Mouse (Mus musculus): ENCODE measurements at regions not wholly inside any gene's neighbourhood (a gene's known extent, or its start where the extent isn't known, plus 50 kb on each side); places are given as distances from the start of the nearest gene placed in this dataset.

- H3K4me3 ChIP-seq (ENCODE audit: low read length) = no peak overlapping the region
- ATAC-seq = no peak
- no peak overlapping the region for H3K27ac ChIP-seq (ENCODE audit: low read depth, low read length)
- H3K4me1 ChIP-seq (ENCODE audit: control insufficient read depth, insufficient read depth, low read depth, low read length) = no peaks in the 10 kb centered on the region
- no peak overlapping the region for H3K4me2 ChIP-seq (ENCODE audit: low read length)
- H3K9ac ChIP-seq (ENCODE audit: low read depth, low read length) = no peak overlapping the region
- H3K36me3 ChIP-seq (ENCODE audit: control insufficient read depth, insufficient read depth, low read length) = no peaks in the 10 kb centered on the region
- no peaks in the 10 kb centered on the region for H3K9me3 ChIP-seq (ENCODE audit: control insufficient read depth, low read length)
- no peaks in the 10 kb centered on the region for H3K27me3 ChIP-seq (replicated peaks; ENCODE audit: control insufficient read depth, insufficient read depth, low read length)
Observed at GRCm38 (mm10) chr3:133846301-133846700, 301.4 kb upstream of the Tet2 start.

GRCm38 (mm10) chr3:133874383-133874782 lies 329.4 kb upstream of the Tet2 start:
- peaks cover 6% of the 10 kb centered on the region for H3K4me1 ChIP-seq (ENCODE audit: control insufficient read depth, insufficient read depth, low read depth, low read length)
- ATAC-seq = no peak
- H3K9me3 ChIP-seq (ENCODE audit: control insufficient read depth, low read length) = no peaks in the 10 kb centered on the region
- no peak overlapping the region for H3K4me3 ChIP-seq (ENCODE audit: low read length)
- H3K27me3 ChIP-seq (replicated peaks; ENCODE audit: control insufficient read depth, insufficient read depth, low read length) = no peaks in the 10 kb centered on the region
- no peak overlapping the region for H3K27ac ChIP-seq (ENCODE audit: low read depth, low read length)
- H3K36me3 ChIP-seq (ENCODE audit: control insufficient read depth, insufficient read depth, low read length) = no peaks in the 10 kb centered on the region
- no peak overlapping the region for H3K9ac ChIP-seq (ENCODE audit: low read depth, low read length)
- H3K4me2 ChIP-seq (ENCODE audit: low read length) = no peak overlapping the region
- 84% methylated on average over 2 of the region's 2 CpGs for WGBS

DNA sequence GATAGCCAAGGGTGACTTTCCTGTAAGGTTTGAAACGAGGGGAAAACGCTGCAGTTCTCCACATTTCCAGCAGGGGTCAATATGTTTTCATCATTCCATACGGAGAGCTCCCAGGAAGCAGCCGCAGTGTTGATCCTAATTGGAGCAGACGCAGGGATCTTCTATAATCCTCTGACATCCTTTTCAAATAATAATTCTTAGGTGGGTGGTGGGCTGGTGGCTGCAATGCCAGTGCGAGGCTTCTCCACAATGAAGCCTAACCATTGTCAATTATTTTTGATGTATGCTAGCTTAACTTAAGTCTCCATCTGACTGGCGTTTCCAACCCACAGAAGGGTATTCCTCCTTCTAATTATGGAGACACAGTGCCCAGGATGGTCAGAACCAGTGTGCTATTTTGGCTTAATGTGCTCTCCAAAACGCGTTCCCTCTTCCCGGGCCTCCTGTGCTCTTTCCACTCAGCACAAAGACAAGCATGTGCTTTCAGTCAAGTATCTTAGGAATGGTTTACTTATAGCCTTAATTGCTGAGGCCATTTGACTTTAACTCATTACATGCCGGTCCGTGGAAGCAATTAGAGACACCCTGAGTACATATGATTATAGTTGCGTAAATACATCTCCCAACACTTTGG lies 331.6 kb upstream of the Tet2 start:
- Histone ChIP-seq H3K4me1 (ENCODE audit: control insufficient read depth, insufficient read depth, low read depth, low read length) (peaks cover 6% of the 10 kb centered on the region), H3K9ac (ENCODE audit: low read depth, low read length) (peak overlapping the region; percentile 33), H3K36me3 (ENCODE audit: control insufficient read depth, insufficient read depth, low read length) (no peaks in the 10 kb centered on the region), H3K4me2 (ENCODE audit: low read length) (peak overlapping the region; percentile 55), H3K27me3 (replicated peaks; ENCODE audit: control insufficient read depth, insufficient read depth, low read length) (no peaks in the 10 kb centered on the region), H3K27ac (ENCODE audit: low read depth, low read length) (peak overlapping the region; percentile 75), H3K9me3 (ENCODE audit: control insufficient read depth, low read length) (no peaks in the 10 kb centered on the region), H3K4me3 (ENCODE audit: low read length) (peak overlapping the region; percentile 12)
- WGBS = 11% methylated on average over 13 of the region's 13 CpGs
- ATAC-seq = peak; percentile 97

DNA sequence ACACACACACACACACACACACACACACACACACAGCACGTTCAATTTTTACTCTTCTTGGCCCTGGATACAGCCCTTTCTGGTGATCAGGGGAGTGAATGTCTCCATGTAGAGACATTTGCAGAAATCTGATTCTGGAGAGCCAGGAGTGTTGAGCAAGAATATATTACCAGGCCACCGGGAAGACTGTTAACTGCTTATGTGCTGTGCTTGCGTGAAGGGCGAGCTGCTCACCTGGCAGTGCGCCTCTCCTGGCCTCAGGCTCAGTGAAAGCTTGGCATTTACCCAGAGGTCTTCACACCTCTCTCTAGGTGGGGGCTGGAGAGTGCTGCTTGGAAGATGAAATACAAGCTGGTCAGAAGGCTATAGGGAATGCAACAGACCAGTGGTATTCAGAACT lies 332.4 kb upstream of the Tet2 start:
- Histone ChIP-seq H3K4me2 (ENCODE audit: low read length) (peak overlapping the region; percentile 55), H3K36me3 (ENCODE audit: control insufficient read depth, insufficient read depth, low read length) (no peaks in the 10 kb centered on the region), H3K27me3 (replicated peaks; ENCODE audit: control insufficient read depth, insufficient read depth, low read length) (no peaks in the 10 kb centered on the region), H3K4me3 (ENCODE audit: low read length) (no peak overlapping the region), H3K27ac (ENCODE audit: low read depth, low read length) (0 out of 2 replicates have a peak overlapping the region, but pooled peaks have one; percentile 31), H3K9me3 (ENCODE audit: control insufficient read depth, low read length) (no peaks in the 10 kb centered on the region), H3K9ac (ENCODE audit: low read depth, low read length) (peak overlapping the region; percentile 8; the same call in 1 of the 2 replicates), H3K4me1 (ENCODE audit: control insufficient read depth, insufficient read depth, low read depth, low read length) (peaks cover 6% of the 10 kb centered on the region)
- peak; percentile 63 for ATAC-seq
- 34% methylated on average over 5 of the region's 5 CpGs for WGBS

GRCm38 (mm10) chr3:133880626-133881025 lies 335.7 kb upstream of the Tet2 start:
- H3K9me3 ChIP-seq (ENCODE audit: control insufficient read depth, low read length) = no peaks in the 10 kb centered on the region
- H3K27ac ChIP-seq (ENCODE audit: low read depth, low read length) = no peak overlapping the region
- 30% methylated on average over 1 of the region's 1 CpGs for WGBS
- no peaks in the 10 kb centered on the region for H3K27me3 ChIP-seq (replicated peaks; ENCODE audit: control insufficient read depth, insufficient read depth, low read length)
- H3K4me2 ChIP-seq (ENCODE audit: low read length) = no peak overlapping the region
- peaks cover 6% of the 10 kb centered on the region for H3K4me1 ChIP-seq (ENCODE audit: control insufficient read depth, insufficient read depth, low read depth, low read length)
- ATAC-seq = no peak
- no peaks in the 10 kb centered on the region for H3K36me3 ChIP-seq (ENCODE audit: control insufficient read depth, insufficient read depth, low read length)
- no peak overlapping the region for H3K9ac ChIP-seq (ENCODE audit: low read depth, low read length)
- H3K4me3 ChIP-seq (ENCODE audit: low read length) = no peak overlapping the region

- Histone ChIP-seq H3K4me3 (ENCODE audit: low read length) (no peak overlapping the region), H3K27ac (ENCODE audit: low read depth, low read length) (no peak overlapping the region), H3K27me3 (replicated peaks; ENCODE audit: control insufficient read depth, insufficient read depth, low read length) (no peaks in the 10 kb centered on the region), H3K36me3 (ENCODE audit: control insufficient read depth, insufficient read depth, low read length) (no peaks in the 10 kb centered on the region), H3K9ac (ENCODE audit: low read depth, low read length) (no peak overlapping the region), H3K4me1 (ENCODE audit: control insufficient read depth, insufficient read depth, low read depth, low read length) (no peaks in the 10 kb centered on the region), H3K4me2 (ENCODE audit: low read length) (no peak overlapping the region), H3K9me3 (ENCODE audit: control insufficient read depth, low read length) (no peaks in the 10 kb centered on the region)
- 86% methylated on average over 3 of the region's 3 CpGs for WGBS
- no peak for ATAC-seq
Observed at GRCm38 (mm10) chr3:133901931-133902330, 334.4 kb upstream of the Cxxc4 start.

GRCm38 (mm10) chr3:133922200-133922599 lies 314.1 kb upstream of the Cxxc4 start:
- no peaks in the 10 kb centered on the region for H3K27me3 ChIP-seq (replicated peaks; ENCODE audit: control insufficient read depth, insufficient read depth, low read length)
- H3K27ac ChIP-seq (ENCODE audit: low read depth, low read length) = no peak overlapping the region
- H3K9me3 ChIP-seq (ENCODE audit: control insufficient read depth, low read length) = no peaks in the 10 kb centered on the region
- H3K4me3 ChIP-seq (ENCODE audit: low read length) = no peak overlapping the region
- no peaks in the 10 kb centered on the region for H3K36me3 ChIP-seq (ENCODE audit: control insufficient read depth, insufficient read depth, low read length)
- H3K4me1 ChIP-seq (ENCODE audit: control insufficient read depth, insufficient read depth, low read depth, low read length) = no peaks in the 10 kb centered on the region
- no peak overlapping the region for H3K9ac ChIP-seq (ENCODE audit: low read depth, low read length)
- H3K4me2 ChIP-seq (ENCODE audit: low read length) = no peak overlapping the region
- no peak for ATAC-seq

DNA sequence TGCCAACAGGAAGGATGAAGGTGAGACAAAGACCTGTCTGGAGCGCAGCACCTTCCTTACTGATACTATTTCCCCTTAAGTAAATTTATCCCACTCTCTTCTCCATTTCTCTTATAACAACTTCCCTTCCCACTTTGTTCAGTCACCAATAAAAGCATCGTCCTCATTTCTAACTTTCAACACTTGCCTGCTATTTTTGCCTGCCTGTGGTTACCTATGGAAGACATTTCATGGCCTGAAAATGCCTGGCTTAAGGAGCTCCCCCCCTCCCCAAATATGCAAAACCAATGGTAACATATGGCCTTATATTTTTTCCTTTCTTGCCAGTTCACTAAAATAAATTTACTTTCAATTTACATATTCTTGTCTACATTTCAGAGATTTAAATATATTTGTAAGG lies 271.0 kb upstream of the Cxxc4 start:
- ATAC-seq = no peak
- no peaks in the 10 kb centered on the region for H3K4me1 ChIP-seq (ENCODE audit: control insufficient read depth, insufficient read depth, low read depth, low read length)

DNA sequence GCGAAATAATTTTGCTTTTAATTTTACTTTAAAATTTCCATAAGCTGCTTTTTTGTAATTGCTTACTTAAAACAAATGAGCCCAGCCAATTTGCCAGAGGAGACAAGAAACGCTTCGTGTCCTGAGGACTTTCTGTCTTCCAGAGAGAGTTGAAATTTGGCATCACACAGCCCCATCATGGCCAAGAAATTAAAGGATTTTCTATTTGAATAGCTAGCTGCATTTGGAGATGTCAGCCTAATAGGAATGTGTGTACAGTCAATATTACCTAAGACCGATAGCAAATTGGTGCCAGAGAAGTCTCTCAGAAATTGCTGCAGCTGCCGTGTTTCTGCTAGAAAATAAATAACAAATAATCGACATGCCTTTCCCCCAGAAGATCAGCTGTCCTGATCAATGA lies 268.1 kb upstream of the Cxxc4 start:
- Histone ChIP-seq H3K9ac (ENCODE audit: low read depth, low read length) (no peak overlapping the region), H3K27me3 (replicated peaks; ENCODE audit: control insufficient read depth, insufficient read depth, low read length) (no peaks in the 10 kb centered on the region), H3K4me1 (ENCODE audit: control insufficient read depth, insufficient read depth, low read depth, low read length) (no peaks in the 10 kb centered on the region), H3K4me2 (ENCODE audit: low read length) (no peak overlapping the region), H3K27ac (ENCODE audit: low read depth, low read length) (no peak overlapping the region), H3K9me3 (ENCODE audit: control insufficient read depth, low read length) (no peaks in the 10 kb centered on the region), H3K4me3 (ENCODE audit: low read length) (no peak overlapping the region), H3K36me3 (ENCODE audit: control insufficient read depth, insufficient read depth, low read length) (no peaks in the 10 kb centered on the region)
- WGBS = 69% methylated on average over 6 of the region's 6 CpGs
- no peak for ATAC-seq

More for the DNA sequence above, 271.0 kb upstream of the Cxxc4 start:
- Histone ChIP-seq H3K36me3 (ENCODE audit: control insufficient read depth, insufficient read depth, low read length) (no peaks in the 10 kb centered on the region), H3K27ac (ENCODE audit: low read depth, low read length) (no peak overlapping the region), H3K9me3 (ENCODE audit: control insufficient read depth, low read length) (no peaks in the 10 kb centered on the region; the same call in 1 of the 2 replicates), H3K4me3 (ENCODE audit: low read length) (no peak overlapping the region), H3K9ac (ENCODE audit: low read depth, low read length) (no peak overlapping the region), H3K27me3 (replicated peaks; ENCODE audit: control insufficient read depth, insufficient read depth, low read length) (no peaks in the 10 kb centered on the region), H3K4me2 (ENCODE audit: low read length) (no peak overlapping the region)
- WGBS = 89% methylated on average over 2 of the region's 2 CpGs

DNA sequence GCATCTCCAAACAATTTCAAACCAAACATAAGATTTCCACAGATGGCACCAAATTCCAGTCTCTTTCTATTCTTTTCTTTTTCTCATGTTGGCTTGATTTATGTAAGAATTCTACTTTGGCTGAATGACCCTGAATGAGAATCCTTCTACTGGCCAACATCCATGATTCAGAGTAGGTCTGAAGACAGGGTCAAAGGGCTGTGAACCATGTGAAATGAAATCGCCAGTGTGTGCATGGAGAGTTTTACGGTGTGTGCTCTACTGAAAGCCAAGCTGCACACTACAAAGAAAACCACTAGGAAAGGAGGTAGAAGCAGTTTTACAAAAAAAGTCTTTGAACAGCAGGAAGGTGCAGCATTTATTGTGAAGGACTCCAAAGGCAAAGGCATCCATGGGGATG lies 263.5 kb upstream of the Cxxc4 start:
- 20% methylated on average over 2 of the region's 2 CpGs for WGBS
- no peak for ATAC-seq
- no peaks in the 10 kb centered on the region for H3K36me3 ChIP-seq (ENCODE audit: control insufficient read depth, insufficient read depth, low read length)

More for the DNA sequence above, 263.5 kb upstream of the Cxxc4 start:
- no peaks in the 10 kb centered on the region for H3K27me3 ChIP-seq (replicated peaks; ENCODE audit: control insufficient read depth, insufficient read depth, low read length)
- H3K4me1 ChIP-seq (ENCODE audit: control insufficient read depth, insufficient read depth, low read depth, low read length) = no peaks in the 10 kb centered on the region
- no peak overlapping the region for H3K27ac ChIP-seq (ENCODE audit: low read depth, low read length)
- H3K4me3 ChIP-seq (ENCODE audit: low read length) = no peak overlapping the region
- no peaks in the 10 kb centered on the region for H3K9me3 ChIP-seq (ENCODE audit: control insufficient read depth, low read length)
- no peak overlapping the region for H3K4me2 ChIP-seq (ENCODE audit: low read length)
- no peak overlapping the region for H3K9ac ChIP-seq (ENCODE audit: low read depth, low read length)

Measured in hindbrain, embryonic 16.5 days (tissue).